Mouse (Mus musculus) heart, adult 2 months (tissue): ENCODE results near the gene Rtel1. TPM values are rescaled to one million over a fixed set of nuclear protein-coding genes. Genes with fewer than 3 reads are reported as not detected.

Experiments
- DNase-seq, 2 experiments: peaks; one replicate each; pipeline ENCODE4 v3.0.0; 2021
- H3K27ac ChIP-seq: fragments of 200-600 bp; 2 replicates; pipeline ENCODE4 v1.8.1; 2022
- H3K27me3 ChIP-seq: fragments of 200-500 bp; 2 replicates; pipeline ENCODE4 v1.6.1; 2012; ENCODE audit warnings: mild to moderate bottlenecking, low read length, inconsistent platforms, mixed read lengths; ENCODE audit not compliant: control insufficient read depth, insufficient read depth
- H3K36me3 ChIP-seq: fragments of 200-500 bp; 2 replicates; pipeline ENCODE4 v1.6.1; 2012; ENCODE audit warnings: low read length, inconsistent platforms; ENCODE audit not compliant: control insufficient read depth, insufficient read depth
- H3K4me1 ChIP-seq: fragments of 200-500 bp; 2 replicates; pipeline ENCODE4 v1.6.1; 2011; ENCODE audit warnings: low read length; ENCODE audit not compliant: control insufficient read depth, insufficient read depth
- H3K4me3 ChIP-seq: fragments of 200-600 bp; 2 replicates; pipeline ENCODE4 v1.8.1; 2022
- H3K79me2 ChIP-seq: fragments of 200-500 bp; replicated peaks from 2 replicates; pipeline ENCODE4 v1.6.1; 2012; ENCODE audit warnings: mild to moderate bottlenecking, inconsistent platforms, low read length, moderate library complexity, mixed read lengths; ENCODE audit not compliant: control insufficient read depth, insufficient read depth
- H3K9ac ChIP-seq: fragments of 200-500 bp; 2 replicates; pipeline ENCODE4 v1.6.1; 2012; ENCODE audit warnings: low read depth, mild to moderate bottlenecking, control low read depth, inconsistent platforms, low read length, mixed read lengths
- CTCF ChIP-seq: fragments of 200-600 bp; IDR thresholded peaks from 2 replicates; pipeline ENCODE4 v1.8.1; 2022; ENCODE audit warnings: antibody characterized with exemption, mild to moderate bottlenecking, moderate library complexity
- EP300 ChIP-seq: fragments of 200-500 bp; IDR thresholded peaks from 2 replicates; pipeline ENCODE4 v1.6.1; 2011; ENCODE audit warnings: low read depth, low read length, control low read depth; ENCODE audit not compliant: insufficient read depth
- POLR2A ChIP-seq: fragments of 200-500 bp; IDR thresholded peaks from 2 replicates; pipeline ENCODE4 v1.6.1; 2011; ENCODE audit warnings: mild to moderate bottlenecking, low read depth, low read length, control low read depth; ENCODE audit not compliant: insufficient read depth
- WGBS: fragments of 180-500 bp; shearing (Covaris S2); methylation state at CpG from one replicate; pipeline ENCODE4 v1.1.7; 2018; 5-methylcytosine and 5-hydroxymethylcytosine counted together
- intact Hi-C: fragments of 180-260 bp; cut with DNase I; formaldehyde crosslinking; loops from one replicate; pipeline ENCODE4 v1.15.1; 2025
- polyA plus RNA-seq: library from polyadenylated mRNA; depleted of rRNA; stranded (reverse); fragments of >200 nt; gene quantifications from 2 replicates; pipeline ENCODE4 v1.2.3, GENCODE M21; 2012
- total RNA-seq, 2 experiments: library from RNA; stranded (reverse); gene quantifications; 2 replicates each; pipeline ENCODE4 v1.2.3; 2021

The Rtel1 gene
- total and polyA plus RNA-seq, 3 experiments = 8.3 to 21.9 (median 10.6) TPM

DNA sequence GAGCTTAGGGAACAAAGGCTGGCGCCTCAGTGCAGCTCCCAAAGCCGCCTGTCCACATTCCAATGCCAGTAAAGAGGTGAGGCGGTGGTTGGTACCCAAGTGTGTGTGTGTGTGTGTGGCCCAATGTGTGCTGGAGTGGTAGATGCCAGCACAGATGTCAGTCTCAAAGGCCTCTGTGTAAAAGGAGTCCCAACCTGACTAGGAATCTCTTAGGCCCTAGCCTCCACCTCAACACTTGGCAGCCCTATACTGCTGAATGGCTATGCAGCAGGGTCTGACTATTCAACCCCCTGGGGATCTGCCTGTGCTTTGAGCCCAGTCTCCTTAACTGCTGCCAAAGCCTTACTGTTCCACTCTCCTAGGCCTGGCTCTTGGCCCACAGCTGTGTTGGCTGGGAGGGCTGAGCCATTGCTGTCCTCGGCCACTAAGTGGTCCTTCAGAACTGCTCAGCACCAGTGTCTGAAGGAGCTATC, 65.4 kb downstream of the Rtel1 start:
- H3K36me3 ChIP-seq = no peaks in the 10 kb centered on the region

DNA sequence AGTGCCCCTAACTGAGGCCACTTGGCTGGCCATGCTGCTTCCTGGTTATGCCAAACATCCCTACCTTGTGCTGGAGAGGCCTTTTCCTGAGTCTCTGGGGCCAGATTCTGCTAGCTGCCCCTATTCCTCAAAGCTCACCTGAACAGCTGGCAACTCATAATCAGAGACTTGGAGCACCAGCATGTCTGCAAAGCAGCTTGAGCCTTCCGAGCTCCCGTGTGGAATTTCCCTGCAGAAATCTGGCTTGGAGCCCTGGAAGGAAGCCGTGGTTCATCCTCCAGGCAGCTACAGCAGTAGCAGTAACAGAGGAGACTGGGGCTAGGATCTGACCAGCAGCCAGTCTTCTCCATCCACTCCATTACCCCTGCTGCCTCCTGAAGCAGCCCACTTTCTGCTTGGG, 66.3 kb downstream of the Rtel1 start:
- intact Hi-C loops = no loop called here
- TF ChIP-seq EP300 = 0 out of 2 replicates have a peak, but pooled peaks have one; percentile 8
- no peak for TF ChIP-seq CTCF
- no peak overlapping the region for H3K9ac ChIP-seq
- no peaks in the 10 kb centered on the region for H3K27me3 ChIP-seq
- no peak overlapping the region for H3K4me3 ChIP-seq
- H3K27ac ChIP-seq = no peak overlapping the region; the same call in 1 of the 2 replicates
- peak; percentile 62 to 70 for DNase-seq
- H3K4me1 ChIP-seq = peaks cover 8% of the 10 kb centered on the region
- H3K36me3 ChIP-seq = no peaks in the 10 kb centered on the region
- WGBS = 13% methylated on average over 3 of the region's 3 CpGs
- no peaks in the 10 kb centered on the region for H3K79me2 ChIP-seq

More for the DNA sequence above, 65.4 kb downstream of the Rtel1 start:
- TF ChIP-seq POLR2A (no peak), EP300 (no peak), CTCF (no peak)
- Histone ChIP-seq H3K9ac (no peak overlapping the region), H3K4me1 (peaks cover 8% of the 10 kb centered on the region), H3K27ac (no peak overlapping the region; the same call in 1 of the 2 replicates), H3K4me3 (no peak overlapping the region), H3K79me2 (no peaks in the 10 kb centered on the region), H3K27me3 (no peaks in the 10 kb centered on the region)
- WGBS = 50% methylated on average over 4 of the region's 4 CpGs
- peak; percentile 74 to 78 for DNase-seq
- intact Hi-C loops = no loop called here

DNA sequence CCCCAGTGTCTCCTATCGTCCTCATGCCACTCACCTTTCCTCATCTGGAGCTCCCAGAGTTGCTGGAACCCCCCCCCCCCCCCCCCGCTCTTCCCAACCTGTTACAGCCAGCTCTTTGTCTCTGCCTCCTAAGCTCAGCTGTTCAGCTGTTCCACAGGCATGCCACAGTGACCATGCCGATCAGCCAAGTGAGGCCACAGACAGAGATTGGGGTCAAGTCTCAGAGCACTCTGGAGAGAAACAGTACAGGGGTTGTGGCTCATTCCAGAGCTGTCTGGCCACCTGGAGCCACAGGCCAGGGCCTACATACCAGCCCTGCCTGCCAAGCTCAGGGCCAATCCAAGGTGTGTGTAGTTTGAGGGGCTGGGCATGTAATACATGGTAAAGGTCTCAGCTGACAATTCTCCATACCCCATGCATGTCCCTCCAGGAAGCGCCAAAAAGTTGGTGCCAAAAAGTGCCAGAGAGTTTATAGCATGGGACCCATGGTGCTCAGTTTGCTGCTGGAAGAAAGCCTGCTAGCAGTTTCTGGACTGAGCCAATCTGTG, 67.2 kb downstream of the Rtel1 start:
- Histone ChIP-seq H3K4me1 (peaks cover 7% of the 10 kb centered on the region), H3K36me3 (no peaks in the 10 kb centered on the region), H3K27ac (no peak overlapping the region), H3K27me3 (no peaks in the 10 kb centered on the region), H3K79me2 (no peaks in the 10 kb centered on the region), H3K4me3 (no peak overlapping the region), H3K9ac (no peak overlapping the region)
- no peak for DNase-seq
- 73% methylated on average over 4 of the region's 4 CpGs for WGBS
- intact Hi-C loops = no loop called here
- TF ChIP-seq POLR2A (no peak), CTCF (no peak), EP300 (no peak)

DNA sequence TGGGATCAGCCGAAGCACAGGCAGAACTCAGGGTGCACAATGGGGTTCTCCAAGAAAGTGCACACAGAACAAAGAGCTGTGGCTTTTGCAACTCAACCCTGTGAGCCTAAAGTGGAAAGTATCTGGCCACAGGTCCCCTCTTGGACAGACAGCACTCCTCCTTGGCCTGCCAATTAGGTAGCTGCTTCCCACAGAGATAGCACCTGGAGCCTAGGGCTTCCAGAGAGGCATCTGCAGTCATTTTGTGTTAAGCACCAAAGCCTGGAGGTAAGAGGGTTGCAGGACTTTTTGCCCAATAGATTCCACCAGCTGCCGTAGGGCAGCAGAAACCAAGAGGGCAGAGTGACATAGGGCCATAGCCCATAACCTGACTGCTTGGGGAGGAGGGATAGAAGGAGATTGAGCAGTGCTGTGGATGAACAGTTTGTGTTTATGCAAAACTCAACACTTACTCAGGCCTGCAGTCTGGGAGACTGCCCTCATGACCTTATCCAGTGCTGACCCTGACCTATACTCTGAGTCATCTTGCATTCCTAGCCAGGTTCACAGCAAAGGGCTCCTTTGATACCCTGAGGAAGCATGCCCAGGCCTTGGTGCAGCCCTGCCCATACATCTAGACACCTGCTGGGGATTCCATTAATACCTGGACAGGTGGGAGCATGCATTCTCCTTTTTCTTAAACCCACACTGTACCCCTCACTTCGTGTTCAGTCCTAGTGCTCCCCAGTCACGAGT, 70.8 kb downstream of the Rtel1 start:
- Histone ChIP-seq H3K27me3 (no peaks in the 10 kb centered on the region), H3K4me1 (peaks cover 2% of the 10 kb centered on the region), H3K9ac (no peak overlapping the region), H3K36me3 (no peaks in the 10 kb centered on the region), H3K79me2 (no peaks in the 10 kb centered on the region), H3K27ac (no peak overlapping the region), H3K4me3 (no peak overlapping the region)
- WGBS = 72% methylated on average over 4 of the region's 4 CpGs
- TF ChIP-seq CTCF = no peak
- TF ChIP-seq POLR2A = no peak
- no peak for TF ChIP-seq EP300
- intact Hi-C loops = no loop called here
- DNase-seq = no peak

DNA sequence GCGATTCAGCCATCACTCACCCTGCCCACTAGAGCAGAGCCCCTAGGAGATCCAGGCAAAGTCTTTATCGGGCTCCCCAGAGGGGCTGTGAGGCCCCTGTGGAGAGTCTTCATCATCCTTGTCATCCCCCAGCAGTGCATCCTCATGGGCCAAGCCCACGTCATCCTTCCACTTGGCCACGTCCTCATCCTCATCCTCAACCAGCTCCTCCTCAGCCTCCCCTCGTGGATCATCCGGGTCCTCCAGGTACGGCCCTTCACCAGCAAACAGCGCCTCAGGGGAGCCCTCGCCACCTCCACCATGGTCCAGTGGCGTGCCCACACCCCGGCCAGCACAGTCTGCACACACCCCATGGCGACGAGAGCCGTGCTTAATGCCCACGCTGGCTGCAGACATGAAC, 71.5 kb downstream of the Rtel1 start:
- H3K79me2 ChIP-seq = no peaks in the 10 kb centered on the region
- WGBS = 91% methylated on average over 15 of the region's 15 CpGs
- no peak overlapping the region for H3K9ac ChIP-seq
- peaks cover 2% of the 10 kb centered on the region; the same call in 1 of the 2 replicates for H3K4me1 ChIP-seq
- H3K36me3 ChIP-seq = no peaks in the 10 kb centered on the region
- TF ChIP-seq CTCF (no peak), POLR2A (no peak), EP300 (no peak)
- H3K4me3 ChIP-seq = no peak overlapping the region
- DNase-seq = no peak
- intact Hi-C loops = no loop called here
- H3K27me3 ChIP-seq = no peaks in the 10 kb centered on the region
- H3K27ac ChIP-seq = no peak overlapping the region

DNA sequence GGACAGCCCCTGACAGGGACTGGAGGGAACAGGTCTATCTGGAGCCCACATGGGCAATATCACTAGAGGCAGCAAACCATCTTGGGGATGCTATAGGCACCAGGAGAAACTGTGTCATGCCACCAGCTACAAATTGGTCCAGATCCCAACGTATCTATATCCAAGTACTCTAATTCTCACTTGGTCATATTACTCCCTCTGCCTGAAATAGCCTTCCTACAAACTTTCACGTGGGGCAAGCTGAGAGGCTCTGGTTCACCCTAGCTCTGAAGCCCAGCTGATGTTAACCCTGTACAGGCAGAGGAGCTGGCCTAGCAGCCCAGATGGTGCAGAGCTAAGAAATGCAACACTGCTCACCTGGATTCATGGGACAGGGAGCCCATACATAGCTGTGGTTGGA, 72.0 kb downstream of the Rtel1 start:
- H3K27me3 ChIP-seq = no peaks in the 10 kb centered on the region
- H3K27ac ChIP-seq = no peak overlapping the region
- 51% methylated on average over 2 of the region's 2 CpGs for WGBS
- TF ChIP-seq POLR2A (no peak), CTCF (no peak), EP300 (no peak)
- H3K36me3 ChIP-seq = no peaks in the 10 kb centered on the region
- H3K79me2 ChIP-seq = no peaks in the 10 kb centered on the region
- no peaks in the 10 kb centered on the region for H3K4me1 ChIP-seq
- no peak for DNase-seq
- no peak overlapping the region for H3K4me3 ChIP-seq
- intact Hi-C loops = no loop called here
- H3K9ac ChIP-seq = no peak overlapping the region
